Mouse (Mus musculus): ENCODE results near the gene Tnxb. TPM values are rescaled to one million over a fixed set of nuclear protein-coding genes. Genes with fewer than 3 reads are reported as not detected.
A peak's percentile ranks its signal among the peaks of the same experiment; 100 is the strongest.

The Tnxb gene
- total RNA-seq, 2 experiments from 2014 or later = under 0.01 to 0.04 TPM

- ATAC-seq (ENCODE audit: poor library complexity, severe bottlenecking) = no peak
These were observed 11.7 kb upstream of the Tnxb start for GRCm38 (mm10) chr17:34658591-34658990.

GRCm38 (mm10) chr17:34659181-34659896 is 11.0 kb upstream of the Tnxb start:
- ATAC-seq (ENCODE audit: poor library complexity, severe bottlenecking) = no peak

- ATAC-seq (ENCODE audit: poor library complexity, severe bottlenecking) = no peak
These were observed 10.5 kb upstream of the Tnxb start for GRCm38 (mm10) chr17:34659897-34660214.

GRCm38 (mm10) chr17:34660259-34660820 is 10.0 kb upstream of the Tnxb start:
- ATAC-seq (ENCODE audit: poor library complexity, severe bottlenecking) = no peak

GRCm38 (mm10) chr17:34661121-34661591 is 9.2 kb upstream of the Tnxb start:
- no peak for ATAC-seq (ENCODE audit: poor library complexity, severe bottlenecking)

GRCm38 (mm10) chr17:34662468-34662867 is 7.9 kb upstream of the Tnxb start:
- no peak for ATAC-seq (ENCODE audit: poor library complexity, severe bottlenecking)

- no peak for ATAC-seq (ENCODE audit: poor library complexity, severe bottlenecking)
These were observed 7.4 kb upstream of the Tnxb start for GRCm38 (mm10) chr17:34662978-34663377.

GRCm38 (mm10) chr17:34663558-34663957 is 6.8 kb upstream of the Tnxb start:
- ATAC-seq (ENCODE audit: poor library complexity, severe bottlenecking) = no peak

- ATAC-seq (ENCODE audit: poor library complexity, severe bottlenecking) = no peak
These were observed 5.9 kb upstream of the Tnxb start for GRCm38 (mm10) chr17:34664472-34664871.

GRCm38 (mm10) chr17:34671151-34672066 is 1.1 kb downstream of the Tnxb start:
- no peak for ATAC-seq (ENCODE audit: poor library complexity, severe bottlenecking)

GRCm38 (mm10) chr17:34672246-34672792 is 2.0 kb downstream of the Tnxb start:
- no peak for ATAC-seq (ENCODE audit: poor library complexity, severe bottlenecking)

GRCm38 (mm10) chr17:34673139-34673538 is 2.8 kb downstream of the Tnxb start:
- no peak for ATAC-seq (ENCODE audit: poor library complexity, severe bottlenecking)

- ATAC-seq (ENCODE audit: poor library complexity, severe bottlenecking) = no peak
These were observed 4.3 kb downstream of the Tnxb start for GRCm38 (mm10) chr17:34674524-34675204.

- no peak for ATAC-seq (ENCODE audit: poor library complexity, severe bottlenecking)
These were observed 5.1 kb downstream of the Tnxb start for GRCm38 (mm10) chr17:34675205-34676092.

- no peak for ATAC-seq (ENCODE audit: poor library complexity, severe bottlenecking)
These were observed 5.7 kb downstream of the Tnxb start for GRCm38 (mm10) chr17:34676093-34676460.

- ATAC-seq (ENCODE audit: poor library complexity, severe bottlenecking) = no peak
These were observed 6.3 kb downstream of the Tnxb start for GRCm38 (mm10) chr17:34676671-34677070.

- no peak for ATAC-seq (ENCODE audit: poor library complexity, severe bottlenecking)
These were observed 9.9 kb downstream of the Tnxb start for GRCm38 (mm10) chr17:34680191-34680590.

- no peak for ATAC-seq (ENCODE audit: poor library complexity, severe bottlenecking)
These were observed 10.3 kb downstream of the Tnxb start for GRCm38 (mm10) chr17:34680621-34681020.

- peak; percentile 23 for ATAC-seq (ENCODE audit: poor library complexity, severe bottlenecking)
These were observed 10.8 kb downstream of the Tnxb start for GRCm38 (mm10) chr17:34681132-34681571.

Measured in megakaryocyte, adult 5-6 weeks (primary cell).